Mouse (Mus musculus): Measurements from ENCODE around the gene Olfr720.

Olfr720 gene

GRCm38 (mm10) chr14:14186738-14187137 is at the start of gene Olfr720:
Gene Olfr720, minus strand, starts transcription at chr14:14186838.
- no peak for DNase-seq

All from thymus, adult 18-20 months (tissue).